8 mouse cellular contexts compared by ENCODE assay signal in the genomic region with DNA sequence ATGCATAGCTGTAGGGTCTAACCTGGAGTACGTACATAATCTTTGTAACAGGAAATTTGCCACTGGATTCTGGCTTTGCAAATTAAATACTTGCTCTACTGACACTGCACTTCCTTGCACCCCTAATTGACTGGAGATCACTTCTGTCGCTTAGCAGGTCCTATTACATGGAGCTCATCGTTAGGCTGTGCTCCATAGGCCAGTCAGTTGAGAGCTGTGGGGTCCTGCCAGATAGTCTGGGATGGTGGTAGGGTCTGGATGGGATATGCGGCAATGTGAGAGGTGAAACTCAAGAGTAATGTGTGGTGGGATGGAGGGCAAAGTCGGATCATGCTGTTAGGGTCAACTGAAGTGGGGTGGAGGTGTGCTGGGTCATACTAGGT. TPM values are rescaled to one million over a fixed set of nuclear protein-coding genes. Genes with fewer than 3 reads are reported as not detected.
DNase-seq lines count a peak whose midpoint lies in the region; ATAC-seq and TF ChIP-seq lines count a peak whose summit lies in the region.

No protein-coding gene starts in this region.

- H3K9ac ChIP-seq in limb, embryonic 15.5 days: peak overlapping the region; percentile 62; the same call in 1 of the 2 replicates

- no peak overlapping the region for H3K27ac ChIP-seq in embryonic fibroblast, embryonic 13.5 days (ENCODE audit: insufficient read depth, low read length)
- no peak overlapping the region for H3K27ac ChIP-seq in limb, embryonic 15.5 days

- H3K4me3 ChIP-seq in embryonic fibroblast, embryonic 13.5 days (ENCODE audit: insufficient read depth, low read length): peak overlapping the region; percentile 58
- H3K4me3 ChIP-seq in limb, embryonic 15.5 days: peak overlapping the region; percentile 89

- WGBS in limb, embryonic 15.5 days: 9% methylated on average over 5 of the region's 5 CpGs

- H3K9me3 ChIP-seq in limb, embryonic 15.5 days: no peaks in the 10 kb centered on the region

- no peak for TF ChIP-seq CTCF in embryonic fibroblast, embryonic 13.5 days (IDR thresholded peaks at IDR 0.05; ENCODE audit: borderline replicate concordance, insufficient read depth, low read length)

- peak; percentile 37; the same call in 1 of the 2 replicates for ATAC-seq in limb, embryonic 15.5 days (ENCODE audit: insufficient number of reproducible peaks, low FRiP score, low TSS enrichment, low read depth)

- H3K36me3 ChIP-seq in limb, embryonic 15.5 days: peaks cover 34% of the 10 kb centered on the region

- H3K27me3 ChIP-seq in limb, embryonic 15.5 days: no peaks in the 10 kb centered on the region

- DNase-seq in gastrocnemius, adult 18-20 months (ENCODE audit: low spot score): peak; percentile 2
- DNase-seq in gastrocnemius, postnatal 4 days (ENCODE audit: low spot score in 2 of 2): no peak
- peak; percentile 46 for DNase-seq in 416B (ENCODE audit: low read depth)
- DNase-seq in T-cell, adult 2 months (ENCODE audit: low spot score): no peak
- DNase-seq in natural killer cell, adult 2 months (ENCODE audit: low spot score in 2 of 2): no peak
- DNase-seq in gastrocnemius, postnatal 14 days: no peak

- no peaks in the 10 kb centered on the region for H3K4me1 ChIP-seq in embryonic fibroblast, embryonic 13.5 days (ENCODE audit: control insufficient read depth, insufficient read depth, low read length)
- H3K4me1 ChIP-seq in limb, embryonic 15.5 days: peaks cover 17% of the 10 kb centered on the region

- intact Hi-C loops in gastrocnemius, postnatal 14 days (cut with DNase I; ENCODE audit: low total_unique reads): no loop called here

- TF ChIP-seq POLR2A in embryonic fibroblast, embryonic 13.5 days (IDR thresholded peaks at IDR 0.05; ENCODE audit: low read depth, low read length): no peak

- peak overlapping the region; percentile 81 for H3K4me2 ChIP-seq in limb, embryonic 15.5 days

RNA-seq across cellular contexts. Expression of a gene that starts 0.7 kb away (rescaled TPM):
- total RNA-seq in gastrocnemius, adult 18-20 months (2021): under 1 TPM; 0.27 to 0.28 TPM
- total RNA-seq in gastrocnemius, postnatal 4 days (2021): 1 to 10 TPM; 5.1 to 7.4 TPM
- polyA plus RNA-seq in embryonic fibroblast, embryonic 13.5 days (2011; ENCODE audit: insufficient read length, low read depth, missing spikeins): 24.0 and 32.6 TPM in 2 replicates
- polyA plus RNA-seq in limb, embryonic 15.5 days (2015; fragmentation: Nextera tagmentation; extraction: Ambion mirVana): 28.6 and 30.0 TPM in 2 replicates
- total RNA-seq in gastrocnemius, postnatal 14 days (2021): under 1 TPM; 0.82 to 0.96 TPM

RNA-seq across cellular contexts. Expression of a gene that starts 0.7 kb away (rescaled TPM):
- 1 to 10 TPM; 8.8 to 9.4 TPM for total RNA-seq in gastrocnemius, adult 18-20 months (2021)
- 10 to 100 TPM; 25.8 to 29.1 TPM for total RNA-seq in gastrocnemius, postnatal 4 days (2021)
- 33.1 and 35.1 TPM in 2 replicates for polyA plus RNA-seq in embryonic fibroblast, embryonic 13.5 days (2011; ENCODE audit: insufficient read length, low read depth, missing spikeins)
- polyA plus RNA-seq in limb, embryonic 15.5 days (2015; fragmentation: Nextera tagmentation; extraction: Ambion mirVana): 50.8 and 50.9 TPM in 2 replicates
- total RNA-seq in gastrocnemius, postnatal 14 days (2021): 10 to 100 TPM; 11.0 to 11.9 TPM

RNA-seq across cellular contexts. Expression of a gene that starts 26.7 kb away (rescaled TPM):
- not detected for total RNA-seq in gastrocnemius, adult 18-20 months (2021)
- total RNA-seq in gastrocnemius, postnatal 4 days (2021): not detected
- not detected in 2 replicates for polyA plus RNA-seq in embryonic fibroblast, embryonic 13.5 days (2011; ENCODE audit: insufficient read length, low read depth, missing spikeins)
- polyA plus RNA-seq in limb, embryonic 15.5 days (2015; fragmentation: Nextera tagmentation; extraction: Ambion mirVana): not detected in 2 replicates
- not detected for total RNA-seq in gastrocnemius, postnatal 14 days (2021)

Comparison
In these comparisons a context has a peak if more than half of its experiments do, and no peak if none do; other contexts are left out.
1. DNase-seq: peak in gastrocnemius, adult 18-20 months (single experiment) and 416B (single experiment); none in gastrocnemius, postnatal 4 days (0 of 2), T-cell, adult 2 months (single experiment), natural killer cell, adult 2 months (0 of 2) and gastrocnemius, postnatal 14 days (single experiment).